Mouse (Mus musculus) adrenal gland, postnatal 14 days (tissue): Measurements from ENCODE around the gene Msi2. TPM values are rescaled to one million over a fixed set of nuclear protein-coding genes. Genes with fewer than 3 reads are reported as not detected.

Experiments used
- DNase-seq: peaks from one replicate; pipeline ENCODE4 v3.0.0; 2021; ENCODE audit warnings: mixed read lengths
- total RNA-seq: library from RNA; stranded (reverse); gene quantifications from 2 replicates; pipeline ENCODE4 v1.2.3, GENCODE M21; 2021

Gene Msi2
- total RNA-seq, 1 experiment from 2014 or later, result 181 TPM

DNA sequence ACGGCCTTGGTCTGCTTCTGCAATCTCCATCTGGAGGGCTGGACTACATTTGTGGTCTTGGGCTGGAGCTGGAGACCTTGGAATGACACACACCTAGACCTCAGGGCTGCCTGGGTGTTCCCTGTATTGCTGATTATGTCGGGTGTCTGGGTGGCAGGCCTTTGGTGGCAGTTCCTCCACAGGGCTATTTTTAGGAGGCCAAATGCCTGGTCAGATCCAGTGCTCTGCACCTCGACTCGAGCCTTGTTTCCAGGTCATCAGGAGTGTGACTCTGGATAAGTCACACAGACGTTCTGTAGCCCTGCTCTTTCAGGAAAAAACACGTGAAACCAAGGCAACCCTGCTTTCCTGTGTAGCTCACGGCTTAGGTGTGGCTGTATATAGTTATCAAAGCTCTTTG lies 358.6 kb downstream of the Msi2 start:
- no peak for DNase-seq

DNA sequence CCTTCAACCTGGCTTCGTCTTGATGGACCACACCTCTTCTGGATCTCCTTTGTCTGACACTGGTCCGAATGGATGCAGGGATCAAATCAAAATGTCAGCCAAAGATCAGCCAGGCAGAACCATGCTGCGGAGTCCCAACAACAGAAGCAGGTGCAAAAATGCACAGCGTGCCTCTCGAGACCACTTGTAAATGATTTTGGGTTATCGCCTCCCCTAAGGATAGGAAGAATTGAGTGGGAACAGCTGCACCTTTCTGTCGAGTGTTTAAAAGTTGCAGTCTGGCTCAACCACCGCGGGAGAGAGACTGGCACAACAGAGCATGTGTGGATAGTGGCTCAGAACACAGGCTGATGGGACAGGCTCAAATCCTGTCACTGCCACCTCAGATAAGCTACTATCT lies 361.0 kb downstream of the Msi2 start:
- DNase-seq, result no peak

DNA sequence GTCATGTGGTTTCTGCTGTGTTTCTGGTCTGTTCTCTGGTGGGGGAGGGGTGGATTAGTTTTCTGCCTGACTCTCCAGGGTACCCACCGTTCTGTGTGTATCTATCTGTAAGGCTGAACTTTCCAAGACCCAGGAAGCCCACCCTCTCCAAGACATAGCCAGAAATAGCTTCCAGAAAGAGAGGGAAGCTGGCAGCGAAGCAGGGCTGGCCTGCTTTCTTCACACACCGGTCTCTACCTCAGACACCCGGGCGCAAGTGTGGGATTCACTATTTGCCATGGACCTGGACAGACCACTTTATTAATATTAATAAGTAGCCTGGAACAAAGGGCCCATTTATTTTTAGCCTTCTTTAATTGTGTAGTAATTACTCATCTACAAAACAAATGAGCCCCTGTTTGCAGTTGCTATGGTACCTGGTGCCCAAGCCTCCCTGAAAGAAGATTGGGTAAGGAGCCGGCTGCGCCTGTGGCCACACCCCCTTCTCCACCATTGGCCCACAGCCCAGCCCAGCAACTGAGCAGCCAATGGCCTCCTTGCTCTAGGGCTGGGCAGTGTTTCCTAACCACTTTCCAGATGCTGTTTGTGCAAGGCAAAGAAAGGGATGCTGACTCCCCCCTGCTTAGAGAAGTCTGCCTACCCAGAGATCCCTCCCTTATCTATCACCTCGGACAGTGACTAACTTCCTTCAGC lies 361.6 kb downstream of the Msi2 start:
- DNase-seq, result peak; percentile 86

DNA sequence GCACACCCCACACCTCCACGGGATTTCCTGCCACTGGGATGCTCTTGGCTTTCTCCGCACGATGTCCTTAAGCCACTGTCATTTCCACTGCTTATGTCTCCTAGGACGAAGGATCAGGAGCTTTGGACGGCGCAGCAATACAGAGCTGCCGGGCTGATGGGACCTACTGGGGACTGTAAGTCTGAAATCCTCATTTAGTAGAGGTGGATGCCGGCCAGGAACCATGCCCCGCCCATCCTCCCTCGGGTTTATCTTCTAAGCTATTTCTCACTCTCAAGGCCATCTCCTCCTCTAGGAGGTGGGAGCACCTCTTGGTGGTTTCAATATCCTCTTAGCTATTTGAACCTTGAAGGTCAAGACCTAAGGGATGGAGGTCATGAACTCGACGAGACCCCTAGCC lies 362.3 kb downstream of the Msi2 start:
- peak; percentile 67 for DNase-seq

DNA sequence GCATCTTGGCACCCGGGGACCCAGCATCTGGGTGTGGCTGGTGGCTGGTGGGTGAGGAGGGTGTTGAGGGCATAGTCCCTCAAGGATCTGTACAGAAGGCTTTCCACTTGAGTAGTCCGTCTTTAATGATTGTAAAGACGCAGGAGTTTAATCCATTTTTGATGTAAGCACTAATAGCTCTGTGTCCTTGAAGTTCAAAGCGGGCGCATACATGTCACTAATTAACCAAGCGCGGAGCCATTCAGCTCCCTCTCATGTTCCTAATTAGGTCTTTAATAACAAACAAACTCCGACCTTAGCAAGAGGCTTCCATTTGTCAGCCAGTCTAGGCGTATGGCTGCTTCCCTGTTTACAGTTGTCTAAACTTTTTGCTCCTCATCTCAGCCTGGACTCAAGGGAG lies 363.5 kb downstream of the Msi2 start:
- DNase-seq, result no peak

DNA sequence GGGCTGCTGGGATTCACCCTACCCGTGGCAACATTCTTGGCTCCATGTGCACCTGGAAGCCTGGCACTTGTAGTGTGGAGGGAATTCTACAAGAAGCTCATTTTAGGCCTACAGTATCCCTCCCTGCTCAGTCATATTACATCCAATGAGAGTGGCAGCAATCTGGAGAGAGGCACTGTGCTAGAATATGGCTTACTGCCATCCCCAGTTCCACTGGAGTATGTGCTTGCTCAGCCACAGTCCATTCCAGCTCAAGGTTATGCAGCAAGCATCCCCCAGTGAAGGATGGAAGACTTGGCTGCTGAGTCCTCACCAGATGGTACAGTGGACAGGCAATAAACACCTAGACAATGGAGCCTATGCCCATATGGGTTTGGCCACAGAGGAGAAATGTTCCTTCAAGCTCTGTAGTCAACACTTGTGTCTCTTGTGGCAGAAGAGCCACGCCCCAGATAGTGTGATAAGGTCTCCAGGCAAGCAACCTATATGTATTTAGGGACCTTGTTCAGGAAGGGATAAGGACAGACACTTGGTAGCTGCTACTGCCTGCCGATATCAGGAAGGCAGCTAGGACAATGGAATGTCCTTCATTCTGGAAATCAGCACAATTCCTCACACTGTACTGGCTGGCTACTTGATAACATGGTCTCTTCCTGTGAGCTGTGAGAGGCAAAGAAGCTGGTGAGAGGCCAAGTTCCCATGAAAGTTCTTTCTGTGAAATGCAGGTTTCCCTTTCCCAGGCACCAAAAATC lies 366.4 kb downstream of the Msi2 start:
- no peak for DNase-seq

DNA sequence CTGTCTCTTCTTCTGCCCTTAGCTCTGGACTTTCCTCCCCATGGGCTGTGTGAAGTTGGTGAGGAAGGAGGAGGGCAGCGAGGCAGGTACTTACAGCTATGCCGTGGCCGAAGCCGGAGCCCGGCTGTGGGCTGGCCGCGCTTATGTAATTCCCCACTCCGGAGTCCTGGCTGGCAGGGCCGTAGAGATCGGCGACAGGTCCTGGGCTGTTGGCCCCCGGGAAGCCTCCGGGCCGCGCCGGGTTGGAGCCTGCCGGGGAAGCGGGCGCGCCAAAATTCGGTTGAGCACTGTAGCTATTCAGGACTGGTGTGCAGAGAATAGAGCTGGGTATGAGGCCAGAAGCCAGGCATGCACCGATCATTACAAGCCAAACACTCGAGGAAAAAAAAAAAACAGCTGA lies 369.6 kb downstream of the Msi2 start:
- no peak for DNase-seq

DNA sequence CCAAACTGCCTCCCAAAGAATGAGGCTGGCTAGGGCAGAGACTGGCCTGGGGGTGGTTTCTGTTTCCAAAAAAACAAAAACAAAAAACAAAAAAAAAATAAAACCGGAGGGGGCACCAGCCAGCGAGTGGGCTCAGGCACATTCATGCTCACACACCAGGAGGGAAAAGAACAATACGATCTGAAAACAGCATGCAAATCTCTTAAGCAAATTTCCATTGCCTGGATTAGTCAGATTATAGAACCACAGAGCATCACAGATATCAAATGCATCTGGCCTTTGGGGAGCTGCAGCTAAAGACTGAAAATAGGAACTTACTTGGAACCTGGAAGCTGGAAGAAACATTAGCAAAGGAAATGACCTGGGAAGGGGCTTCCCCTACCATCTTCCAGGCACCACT lies 370.3 kb downstream of the Msi2 start:
- DNase-seq, result no peak

DNA sequence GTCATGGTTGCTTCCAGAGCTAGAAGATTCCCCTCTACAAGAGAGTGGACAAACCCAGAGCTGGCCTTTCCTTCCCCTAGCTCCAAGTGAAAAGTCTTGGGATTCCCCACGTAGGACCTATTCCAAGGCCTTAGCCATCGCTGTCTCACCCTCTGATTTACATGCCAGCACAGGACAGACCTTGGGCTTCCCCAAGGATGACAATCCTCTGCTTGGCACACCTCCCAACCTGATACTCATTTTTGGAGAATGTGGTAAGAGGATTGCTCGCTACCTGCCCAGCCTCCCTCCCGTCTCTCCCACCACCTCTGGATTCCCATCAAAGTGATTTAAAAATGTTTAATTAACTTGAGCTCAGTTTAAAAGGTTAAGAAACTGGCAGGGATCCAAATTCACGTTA lies 372.2 kb downstream of the Msi2 start:
- DNase-seq, result peak; percentile 85

DNA sequence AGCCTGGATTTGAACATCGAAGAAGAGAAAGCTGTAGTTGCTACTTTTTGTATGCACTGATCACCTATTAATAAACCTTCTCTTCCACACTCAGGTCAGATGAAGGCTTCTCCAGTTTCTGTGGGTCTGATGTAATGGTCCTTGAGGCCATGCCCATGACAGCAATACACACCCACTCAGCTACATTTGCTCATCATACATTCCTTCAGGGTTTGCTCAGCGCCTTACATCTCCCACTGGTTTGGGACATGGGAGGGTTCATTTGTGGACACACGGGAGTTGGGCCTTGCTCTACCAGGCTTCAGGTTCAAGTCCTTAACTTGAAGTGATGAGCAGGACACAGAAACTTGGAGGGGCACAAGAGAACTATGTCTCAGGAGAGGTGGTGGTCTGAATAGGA lies 380.4 kb downstream of the Msi2 start:
- DNase-seq, result no peak

DNA sequence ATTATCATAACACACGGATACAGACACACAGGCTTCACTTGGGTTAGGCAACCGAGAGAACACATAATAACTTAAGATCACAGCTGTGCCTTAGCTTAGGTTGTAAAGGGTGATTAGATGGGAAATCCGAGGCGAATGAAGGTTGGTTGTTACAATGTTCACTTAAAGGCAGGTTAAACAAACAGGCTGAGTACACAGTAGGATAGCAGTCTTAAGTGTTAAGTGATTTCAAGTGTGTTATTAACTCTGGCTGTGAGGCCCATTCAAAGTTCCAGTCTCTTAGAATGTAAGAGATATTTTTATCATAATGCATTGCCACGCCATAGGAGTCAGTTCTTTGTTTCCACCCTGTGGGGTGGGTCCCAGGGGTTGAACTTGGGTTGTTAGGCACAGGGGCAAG lies 383.4 kb downstream of the Msi2 start:
- no peak for DNase-seq

DNA sequence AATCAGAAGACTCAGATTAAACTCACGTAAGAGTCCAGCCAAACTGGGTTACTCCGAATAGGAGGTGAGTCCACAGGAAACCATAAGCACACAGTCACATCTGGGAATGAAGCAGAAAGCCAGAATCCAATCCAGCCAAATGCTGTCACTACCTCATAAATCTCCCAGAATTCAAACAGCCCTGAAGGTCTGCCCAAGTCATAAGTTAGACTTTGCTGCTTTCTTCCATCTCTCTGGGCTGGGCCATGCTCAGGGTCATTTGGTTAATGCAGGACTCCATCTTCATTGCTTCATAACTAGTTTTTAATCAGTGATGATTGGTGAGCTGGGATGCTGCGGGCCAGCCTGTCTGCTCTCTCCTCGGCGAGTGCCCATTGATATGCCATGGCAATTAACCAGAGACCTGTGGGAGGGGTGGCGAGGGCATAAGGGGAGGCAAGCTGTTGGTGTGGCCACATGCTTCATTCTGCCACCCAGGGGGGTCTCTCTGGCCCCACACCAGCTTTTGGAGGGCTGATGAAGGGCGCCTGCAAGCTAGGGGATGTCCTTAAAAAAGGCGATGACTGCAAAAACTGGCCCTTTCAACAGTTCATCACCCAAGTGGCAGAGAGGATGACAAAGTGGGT lies 385.9 kb downstream of the Msi2 start:
- DNase-seq, result peak; percentile 52

DNA sequence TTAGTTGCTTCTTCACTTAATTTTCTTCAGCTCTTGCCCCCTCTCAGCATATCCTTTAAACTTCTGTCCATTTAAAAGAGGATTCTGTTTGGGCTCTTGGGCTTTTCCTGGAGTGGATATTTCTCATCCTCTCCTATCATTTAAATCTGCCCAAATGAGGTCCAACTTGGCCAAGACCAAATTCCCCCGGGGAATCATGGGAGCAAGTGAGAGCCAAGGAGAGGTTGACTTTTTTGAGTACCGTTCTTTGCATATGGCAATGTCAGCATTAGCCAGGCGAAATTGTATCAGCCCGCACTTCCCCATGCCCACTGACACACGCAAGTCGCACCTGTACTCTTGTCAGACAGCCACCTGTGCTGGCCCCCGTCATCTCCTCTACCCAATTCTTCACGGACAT lies 386.6 kb downstream of the Msi2 start:
- no peak for DNase-seq

DNA sequence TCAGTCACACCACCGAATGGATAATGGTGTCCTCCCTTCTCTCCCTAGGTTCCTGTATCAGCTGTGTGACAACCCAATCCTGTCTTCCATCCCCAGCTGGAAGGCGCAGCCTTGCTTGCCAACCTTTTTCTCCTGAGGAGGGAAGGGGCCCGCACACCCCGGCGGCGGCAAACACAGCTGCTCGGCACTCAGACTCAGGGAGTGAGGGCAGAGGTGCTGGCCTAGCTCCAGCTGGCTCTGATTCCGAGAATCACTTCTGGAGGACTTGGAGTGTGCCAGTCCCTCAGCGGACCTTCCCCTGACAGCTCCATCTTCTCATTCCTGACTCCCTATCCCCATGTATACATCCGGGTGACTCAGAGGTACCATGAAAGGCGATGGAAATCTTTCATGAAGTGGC lies 387.5 kb downstream of the Msi2 start:
- DNase-seq, result peak; percentile 87

DNA sequence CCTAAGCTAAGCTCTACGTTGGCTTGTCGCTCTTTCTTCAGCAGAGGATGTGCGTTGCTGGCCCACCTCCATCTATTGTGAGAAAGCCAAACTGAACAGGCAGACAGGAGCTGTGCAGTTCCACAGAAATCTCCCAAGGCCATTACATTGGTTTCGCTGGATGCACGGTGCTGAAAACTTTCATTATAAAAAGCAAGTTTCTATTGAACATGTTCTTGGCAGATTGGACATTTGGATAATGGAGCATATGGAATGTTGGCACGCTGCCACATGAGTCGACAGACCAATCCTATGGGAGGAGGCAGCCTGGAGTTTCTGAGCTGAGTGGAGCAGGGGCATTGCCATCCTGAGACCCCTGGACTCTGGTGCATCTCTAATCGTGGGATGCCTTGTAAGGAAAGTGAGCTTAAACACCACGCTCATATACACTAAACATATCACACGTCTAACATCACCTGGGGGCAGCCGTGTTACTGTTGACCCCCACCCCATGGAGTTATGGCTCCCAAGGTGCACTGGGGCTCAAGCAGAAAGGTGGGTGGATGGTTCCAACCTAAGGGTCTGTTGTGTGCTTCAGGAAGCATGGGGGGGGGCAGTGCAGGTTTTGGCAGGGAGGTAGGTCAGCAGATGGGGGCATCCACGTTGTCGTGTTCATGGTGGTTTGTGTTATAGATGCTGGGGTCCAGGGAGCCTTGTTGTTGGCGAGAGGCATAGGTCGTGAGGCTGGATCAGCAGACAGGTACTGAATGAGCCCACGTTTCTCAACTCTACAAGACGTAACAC lies 389.3 kb downstream of the Msi2 start:
- no peak for DNase-seq

DNA sequence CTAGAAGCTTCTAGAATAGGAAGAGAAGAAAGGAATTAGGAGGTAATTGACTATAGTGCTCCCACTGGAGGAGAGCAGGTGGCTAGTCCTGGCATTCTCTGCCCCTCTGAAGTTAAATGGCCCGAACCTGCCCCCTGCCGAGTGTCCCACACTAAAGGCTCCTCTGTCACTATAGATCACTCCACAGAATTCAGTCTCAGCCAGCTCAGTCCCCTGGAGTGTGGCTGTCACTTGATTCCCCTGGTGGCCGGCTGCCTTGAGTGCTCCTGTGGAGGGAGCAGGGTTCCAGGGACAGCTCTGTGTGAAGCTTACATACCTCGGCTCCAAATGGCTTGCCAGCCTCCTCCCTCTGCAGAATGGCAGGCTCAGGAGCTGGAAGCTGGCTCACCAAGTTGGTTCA lies 391.3 kb downstream of the Msi2 start:
- DNase-seq, result no peak

DNA sequence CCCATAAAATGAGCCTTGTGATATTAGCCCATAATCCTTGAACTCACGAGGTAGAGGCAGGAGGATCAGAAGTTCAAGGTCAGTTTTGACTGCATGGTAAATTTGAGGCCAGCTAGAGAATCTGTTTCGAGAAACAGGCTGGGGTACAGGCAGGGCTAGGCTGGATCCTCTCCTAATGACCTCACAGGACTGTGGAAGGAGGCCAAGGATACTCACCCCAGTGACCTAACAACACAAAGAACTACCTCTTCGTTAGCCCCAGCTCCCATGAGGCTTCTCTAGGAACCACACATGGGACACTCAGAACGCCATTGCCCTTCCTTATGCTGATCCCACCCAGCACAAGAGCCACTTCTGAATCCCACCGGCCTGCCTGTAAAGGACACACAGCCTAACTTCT lies 399.5 kb downstream of the Msi2 start:
- DNase-seq, result peak; percentile 48

DNA sequence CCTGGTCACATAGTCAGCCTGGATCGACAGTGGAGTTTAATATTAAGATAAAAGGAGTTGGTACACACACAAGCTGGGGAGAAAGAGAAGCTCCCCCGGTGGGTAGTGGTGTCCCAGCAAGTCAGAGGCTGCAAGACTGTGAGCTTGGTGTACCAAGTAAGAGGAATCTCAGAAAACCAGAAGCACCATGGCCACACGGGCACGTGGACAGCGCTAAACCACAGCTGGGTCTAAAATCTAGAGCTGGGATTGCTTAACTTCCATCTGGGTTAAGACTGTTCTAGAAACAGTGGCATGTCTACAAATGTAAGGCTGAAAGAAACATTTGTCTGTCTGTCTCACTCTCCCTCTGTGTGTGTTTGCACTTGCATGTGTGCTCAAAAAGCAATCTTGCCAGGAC lies 402.9 kb downstream of the Msi2 start:
- no peak for DNase-seq

DNA sequence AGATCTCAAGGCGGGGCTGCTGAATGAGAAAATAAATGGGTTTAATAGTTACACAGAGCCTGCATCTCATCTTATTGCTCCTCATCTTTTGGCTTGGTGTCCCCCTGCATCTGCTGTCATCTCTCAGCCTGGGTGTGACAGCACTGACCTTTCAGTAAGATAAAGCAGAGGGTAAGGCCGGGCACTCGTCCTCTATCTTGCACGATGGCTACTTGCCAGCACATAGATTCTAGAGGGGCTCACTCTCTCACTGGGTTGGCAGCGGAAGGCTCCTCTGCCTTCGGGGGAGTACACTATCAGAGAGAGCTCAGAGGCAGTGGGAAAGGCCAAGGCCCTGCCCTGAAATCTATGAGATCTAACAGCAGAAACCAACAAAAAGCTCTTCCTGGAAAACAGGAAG lies 403.8 kb downstream of the Msi2 start:
- peak; percentile 52 for DNase-seq

DNA sequence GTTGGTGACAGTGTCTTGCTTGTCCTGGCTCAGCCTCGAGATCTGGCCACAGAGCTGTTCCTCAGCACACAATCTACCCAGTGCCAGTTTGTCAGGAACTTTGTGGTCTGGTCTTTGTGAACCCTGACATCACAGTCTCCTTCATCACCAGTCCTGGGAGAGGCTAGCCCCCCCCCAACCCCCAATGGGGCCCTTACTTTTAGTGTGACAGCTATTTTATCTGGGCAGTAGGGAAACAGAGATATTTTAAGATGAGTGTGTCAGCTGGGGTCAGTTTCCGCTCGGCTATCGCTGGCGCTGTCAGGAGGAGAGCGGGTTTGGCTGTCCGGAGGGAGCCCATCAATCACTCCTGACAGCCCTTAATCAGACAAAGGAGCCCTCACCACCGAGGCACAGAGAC lies 404.8 kb downstream of the Msi2 start:
- peak; percentile 51 for DNase-seq

DNA sequence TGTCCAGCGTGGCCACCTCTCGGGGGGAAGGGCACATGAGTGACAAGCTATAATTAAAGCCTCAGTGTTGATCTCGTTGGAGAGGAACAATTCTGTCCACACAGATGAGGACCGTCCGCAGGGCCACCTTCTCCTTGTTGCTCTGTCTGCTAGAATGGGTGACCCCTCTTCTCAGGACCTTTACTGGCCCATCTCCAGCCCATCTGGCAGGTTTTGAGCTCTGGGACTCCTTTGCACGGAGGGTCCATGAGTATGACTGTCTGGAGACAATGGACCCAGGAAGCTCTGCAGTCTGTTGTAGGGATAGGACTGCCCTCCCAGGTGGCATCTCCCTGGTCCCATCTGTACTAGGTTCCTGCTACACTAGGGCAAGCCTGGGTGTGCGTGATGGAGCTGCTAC lies 406.7 kb downstream of the Msi2 start:
- no peak for DNase-seq

DNA sequence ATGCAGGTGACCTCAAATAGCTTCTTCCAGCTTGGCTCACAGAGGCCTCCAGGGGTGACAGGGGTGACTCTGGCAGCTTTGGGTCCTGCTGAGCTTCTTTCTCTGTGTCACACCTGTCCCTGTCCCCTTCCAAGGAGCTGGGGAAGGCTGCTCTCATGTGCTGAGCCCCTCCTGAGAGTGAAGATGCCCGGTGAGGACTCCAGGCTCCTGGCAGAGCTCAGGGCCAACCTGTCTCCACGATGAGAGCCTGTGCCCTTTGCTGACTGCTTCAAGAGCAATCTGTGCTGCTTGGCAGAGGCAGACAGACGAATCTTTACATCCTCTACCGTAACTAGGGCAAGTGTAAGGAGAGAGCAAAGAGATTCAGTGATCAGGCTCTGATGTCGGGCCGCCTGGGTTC lies 407.5 kb downstream of the Msi2 start:
- DNase-seq, result no peak
